8 mouse cellular contexts compared by ENCODE assay signal in the genomic region with DNA sequence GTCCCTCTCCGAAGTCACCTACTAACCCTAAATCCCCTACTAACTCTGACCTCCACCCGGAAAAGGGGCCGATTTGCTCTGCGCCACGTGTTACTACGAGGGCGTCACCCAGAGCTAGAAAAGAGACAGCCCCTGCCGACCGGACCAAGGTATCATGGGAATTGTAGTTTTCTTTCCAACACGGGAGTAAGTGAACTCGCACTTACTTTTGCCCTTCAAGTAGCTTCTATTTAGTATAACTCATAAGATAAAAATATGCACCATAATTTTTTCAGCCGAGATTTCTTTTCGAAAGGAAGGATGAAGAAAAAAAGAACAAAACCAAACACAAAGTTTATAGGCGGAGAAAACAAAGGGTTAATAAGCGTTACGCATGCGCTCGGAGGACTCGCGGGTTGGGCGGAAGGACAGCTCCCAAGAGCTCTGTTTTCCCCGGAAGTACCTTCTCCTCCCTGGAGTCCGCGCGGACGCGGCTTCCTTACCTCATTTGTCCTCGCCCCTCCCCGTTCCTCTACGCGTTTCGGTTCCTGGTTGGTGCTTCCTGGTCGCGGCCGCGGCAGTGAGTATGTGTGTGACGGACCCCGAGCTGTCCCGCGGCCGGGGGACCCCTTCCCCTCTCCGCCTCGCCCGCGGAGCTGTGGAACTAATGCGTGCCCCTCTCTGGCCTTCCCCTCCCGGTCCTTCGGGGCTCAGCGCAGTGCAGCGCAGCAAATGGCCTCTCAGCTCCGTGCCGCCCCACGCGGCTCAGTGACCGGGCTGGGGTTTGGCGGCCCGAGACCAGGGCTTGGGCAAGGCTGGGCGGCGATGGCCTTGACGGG. TPM values are rescaled to one million over a fixed set of nuclear protein-coding genes. Genes with fewer than 3 reads are reported as not detected.
DNase-seq lines count a peak whose midpoint lies in the region; ATAC-seq and TF ChIP-seq lines count a peak whose summit lies in the region.

No protein-coding gene starts in this region.

- WGBS in hindbrain, embryonic 10.5 days: under 1% methylated on average over 60 of the region's 60 CpGs
- WGBS in lung, postnatal 0 days: under 1% methylated on average over 55 of the region's 60 CpGs

- peak overlapping the region; percentile 98 for H3K27ac ChIP-seq in hindbrain, embryonic 10.5 days
- peak overlapping the region; percentile 95 for H3K27ac ChIP-seq in lung, postnatal 0 days (ENCODE audit: low read length)

- peak; percentile 49; the same call in 1 of the 2 replicates for TF ChIP-seq EP300 in lung, postnatal 0 days (IDR thresholded peaks at IDR 0.05)

- DNase-seq in MN1 (ENCODE audit: low spot score): peak; percentile 95
- peak; percentile 93 for DNase-seq in cerebellum, adult 9-10 months
- peak; percentile 93 for DNase-seq in hindbrain, embryonic 10.5 days (ENCODE audit: low spot score)
- DNase-seq in layer of hippocampus, adult 9-11 months: peak; percentile 96
- DNase-seq in lung, postnatal 0 days (ENCODE audit: low spot score): peak; percentile 99
- peak; percentile 84 for DNase-seq in ovary, postnatal 14 days (ENCODE audit: low spot score)
- peak; percentile 93 for DNase-seq in thymus, postnatal 14 days

- H3K4me2 ChIP-seq in lung, postnatal 0 days (replicated peaks; ENCODE audit: low read depth, low read length): peak overlapping the region; percentile 81

- no peaks in the 10 kb centered on the region for H3K27me3 ChIP-seq in hindbrain, embryonic 10.5 days (ENCODE audit: insufficient read depth, poor library complexity, severe bottlenecking)
- H3K27me3 ChIP-seq in lung, postnatal 0 days (replicated peaks; ENCODE audit: insufficient read depth, low read length): no peaks in the 10 kb centered on the region

- no peaks in the 10 kb centered on the region for H3K9me3 ChIP-seq in hindbrain, embryonic 10.5 days
- H3K9me3 ChIP-seq in lung, postnatal 0 days (ENCODE audit: low read length): no peaks in the 10 kb centered on the region

- peak overlapping the region; percentile 96 for H3K9ac ChIP-seq in lung, postnatal 0 days (replicated peaks; ENCODE audit: low read depth)

- peak overlapping the region; percentile 97 for H3K4me3 ChIP-seq in hindbrain, embryonic 10.5 days
- peak overlapping the region; percentile 93 for H3K4me3 ChIP-seq in lung, postnatal 0 days (ENCODE audit: low read depth, low read length)

- H3K36me3 ChIP-seq in hindbrain, embryonic 10.5 days: no peaks in the 10 kb centered on the region
- H3K36me3 ChIP-seq in lung, postnatal 0 days (ENCODE audit: insufficient read depth, low read length): no peaks in the 10 kb centered on the region

- ATAC-seq in frontal cortex, adult (ENCODE audit: low TSS enrichment): peak; percentile 98
- peak; percentile 99 for ATAC-seq in lung, postnatal 0 days

- TF ChIP-seq CTCF in lung, postnatal 0 days (IDR thresholded peaks at IDR 0.05): peak; percentile 46

- peaks cover 12% of the 10 kb centered on the region for H3K4me1 ChIP-seq in hindbrain, embryonic 10.5 days (replicated peaks)
- 0 out of 2 replicates have a peak, but pooled peaks cover 3% of the 10 kb centered on the region for H3K4me1 ChIP-seq in lung, postnatal 0 days (ENCODE audit: insufficient read depth, low read depth, low read length)

RNA-seq across cellular contexts. Expression of a gene that starts 0.7 kb away (rescaled TPM):
- 19.5 and 25.3 TPM in 2 replicates for polyA plus RNA-seq in hindbrain, embryonic 10.5 days (2016; fragmentation: Nextera tagmentation; extraction: Ambion mirVana)
- 40.8 and 49.6 TPM in 2 replicates for polyA plus RNA-seq in lung, postnatal 0 days (2015; fragmentation: Nextera tagmentation; extraction: Ambion mirVana)

RNA-seq across cellular contexts. Expression of a gene that starts 46.1 kb away (rescaled TPM):
- polyA plus RNA-seq in hindbrain, embryonic 10.5 days (2016; fragmentation: Nextera tagmentation; extraction: Ambion mirVana): 4.4 and 4.9 TPM in 2 replicates
- 0.05 and 0.12 TPM in 2 replicates for polyA plus RNA-seq in lung, postnatal 0 days (2015; fragmentation: Nextera tagmentation; extraction: Ambion mirVana)

Comparison
In these comparisons a context has a peak if more than half of its experiments do, and no peak if none do; other contexts are left out.
1. Peak in every context shown above with its lines: DNase-seq, ATAC-seq, H3K4me3 ChIP-seq and H3K27ac ChIP-seq.